Mouse (Mus musculus): ENCODE data around the gene Cmip.

- TF ChIP-seq CTCF (IDR thresholded peaks at IDR 0.05; ENCODE audit: borderline replicate concordance, control insufficient read depth, extremely low read depth, insufficient read depth, low read length, poor library complexity) (no peak), POLR2A (IDR thresholded peaks at IDR 0.05; ENCODE audit: control insufficient read depth, extremely low read depth, insufficient read depth, low read length, poor library complexity) (no peak)
These were observed 129.3 kb downstream of the Cmip start for GRCm38 (mm10) chr8:117386142-117386541.
